Mouse (Mus musculus) small intestine, adult 2 months (tissue): ENCODE data around the gene Kif26a.

Source experiments
- CTCF ChIP-seq: fragments of 200-500 bp; IDR thresholded peaks from 2 replicates; pipeline ENCODE4 v1.5.1; 2012; ENCODE audit warnings: low read depth, mild to moderate bottlenecking, control low read depth, inconsistent platforms, low read length, moderate library complexity, mixed read lengths; ENCODE audit not compliant: insufficient replicate concordance, insufficient read length; ENCODE audit errors: extremely low read depth
- POLR2A ChIP-seq: fragments of 200-500 bp; IDR thresholded peaks from 2 replicates; pipeline ENCODE4 v1.6.1; 2012; ENCODE audit warnings: low read depth, mild to moderate bottlenecking, control low read depth, inconsistent platforms, low read length, moderate library complexity

GRCm38 (mm10) chr12:112191753-112192152, 45.7 kb downstream of the Kif26a start:
- TF ChIP-seq POLR2A (no peak), CTCF (no peak)
